Mouse (Mus musculus) thymus, adult 2 months (tissue): ENCODE data around the gene Rundc3a. TPM values are rescaled to one million over a fixed set of nuclear protein-coding genes. Genes with fewer than 3 reads are reported as not detected.

Experiments used
- DNase-seq: peaks from one replicate; pipeline ENCODE4 v3.0.0; 2021
- H3K27ac ChIP-seq: fragments of 200-500 bp; 2 replicates; pipeline ENCODE4 v1.5.1; 2012; ENCODE audit warnings: low read length, control low read depth; ENCODE audit not compliant: control insufficient read depth, insufficient read depth
- H3K27me3 ChIP-seq: fragments of 200-500 bp; 2 replicates; pipeline ENCODE4 v1.6.1; 2012; ENCODE audit warnings: mild to moderate bottlenecking, low read length, moderate library complexity, mixed read lengths; ENCODE audit not compliant: control insufficient read depth, insufficient read depth
- H3K36me3 ChIP-seq: fragments of 200-500 bp; 2 replicates; pipeline ENCODE4 v1.6.1; 2012; ENCODE audit warnings: mild to moderate bottlenecking, low read length, moderate library complexity; ENCODE audit not compliant: control insufficient read depth, insufficient read depth
- H3K4me1 ChIP-seq: fragments of 200-500 bp; replicated peaks from 2 replicates; pipeline ENCODE4 v1.6.1; 2012; ENCODE audit warnings: low read length; ENCODE audit not compliant: control insufficient read depth, insufficient read depth
- H3K4me3 ChIP-seq: fragments of 200-500 bp; 2 replicates; pipeline ENCODE4 v1.5.1; 2012; ENCODE audit warnings: mild to moderate bottlenecking, low read length, control low read depth, moderate library complexity; ENCODE audit not compliant: control insufficient read depth, insufficient read depth
- CTCF ChIP-seq: fragments of 200-500 bp; IDR thresholded peaks from 2 replicates; pipeline ENCODE4 v1.5.1; 2012; ENCODE audit warnings: mild to moderate bottlenecking, control low read depth, low read length, moderate library complexity, borderline replicate concordance; ENCODE audit not compliant: control insufficient read depth, poor library complexity, insufficient read depth; ENCODE audit errors: extremely low read depth
- POLR2A ChIP-seq: fragments of 200-500 bp; IDR thresholded peaks from 2 replicates; pipeline ENCODE4 v1.6.1; 2012; ENCODE audit warnings: mild to moderate bottlenecking, low read length, control low read depth, moderate library complexity; ENCODE audit not compliant: control insufficient read depth, poor library complexity, insufficient read depth; ENCODE audit errors: extremely low read depth
- WGBS: fragments of 180-500 bp; shearing (Covaris S2); methylation state at CpG from one replicate; pipeline ENCODE4 v1.1.7; 2018; 5-methylcytosine and 5-hydroxymethylcytosine counted together
- polyA plus RNA-seq: library from polyadenylated mRNA; depleted of rRNA; stranded (reverse); fragments of >200 nt; gene quantifications from 2 replicates; pipeline ENCODE4 v1.2.3, GENCODE M21; 2012

The Rundc3a gene
- polyA plus RNA-seq, 1 experiment, result 8.1 TPM

DNA sequence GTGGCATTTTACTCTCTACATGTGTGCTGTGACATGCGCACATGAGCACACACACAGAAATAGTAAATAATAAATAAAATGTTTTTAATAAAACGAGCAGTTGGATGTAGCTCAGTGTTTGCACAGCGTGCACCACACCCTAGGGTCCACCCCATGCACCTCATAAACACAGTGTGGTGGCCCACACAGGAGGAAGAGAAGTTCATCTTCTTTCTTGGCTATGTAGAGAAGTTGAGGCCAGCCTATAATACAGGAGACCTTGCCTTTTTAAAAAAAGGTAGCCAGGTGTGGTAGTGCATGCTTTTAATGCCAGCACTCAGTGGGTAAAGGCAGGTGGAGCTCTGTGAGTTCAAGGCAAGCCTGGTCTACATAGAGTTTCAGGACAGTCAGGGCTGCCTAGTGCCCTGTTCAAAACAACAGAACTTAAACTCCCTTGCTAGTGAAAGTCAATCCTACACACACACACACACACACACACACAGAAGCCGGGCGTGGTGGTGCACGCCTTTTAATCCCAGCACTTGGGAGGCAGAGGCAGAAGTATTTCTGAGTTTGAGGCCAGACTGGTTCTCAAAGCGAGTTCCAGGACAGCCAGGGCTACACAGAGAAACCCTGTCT lies 19.0 kb upstream of the Rundc3a start:
- no peak for DNase-seq
- TF ChIP-seq POLR2A, result no peak
- TF ChIP-seq CTCF, result no peak
- no peaks in the 10 kb centered on the region for H3K4me1 ChIP-seq
- peaks cover 3% of the 10 kb centered on the region; the same call in 1 of the 2 replicates for H3K27me3 ChIP-seq
- H3K36me3 ChIP-seq, result no peaks in the 10 kb centered on the region
- H3K4me3 ChIP-seq, result no peak overlapping the region
- no peak overlapping the region for H3K27ac ChIP-seq
- WGBS, result 83% methylated on average over 7 of the region's 7 CpGs

DNA sequence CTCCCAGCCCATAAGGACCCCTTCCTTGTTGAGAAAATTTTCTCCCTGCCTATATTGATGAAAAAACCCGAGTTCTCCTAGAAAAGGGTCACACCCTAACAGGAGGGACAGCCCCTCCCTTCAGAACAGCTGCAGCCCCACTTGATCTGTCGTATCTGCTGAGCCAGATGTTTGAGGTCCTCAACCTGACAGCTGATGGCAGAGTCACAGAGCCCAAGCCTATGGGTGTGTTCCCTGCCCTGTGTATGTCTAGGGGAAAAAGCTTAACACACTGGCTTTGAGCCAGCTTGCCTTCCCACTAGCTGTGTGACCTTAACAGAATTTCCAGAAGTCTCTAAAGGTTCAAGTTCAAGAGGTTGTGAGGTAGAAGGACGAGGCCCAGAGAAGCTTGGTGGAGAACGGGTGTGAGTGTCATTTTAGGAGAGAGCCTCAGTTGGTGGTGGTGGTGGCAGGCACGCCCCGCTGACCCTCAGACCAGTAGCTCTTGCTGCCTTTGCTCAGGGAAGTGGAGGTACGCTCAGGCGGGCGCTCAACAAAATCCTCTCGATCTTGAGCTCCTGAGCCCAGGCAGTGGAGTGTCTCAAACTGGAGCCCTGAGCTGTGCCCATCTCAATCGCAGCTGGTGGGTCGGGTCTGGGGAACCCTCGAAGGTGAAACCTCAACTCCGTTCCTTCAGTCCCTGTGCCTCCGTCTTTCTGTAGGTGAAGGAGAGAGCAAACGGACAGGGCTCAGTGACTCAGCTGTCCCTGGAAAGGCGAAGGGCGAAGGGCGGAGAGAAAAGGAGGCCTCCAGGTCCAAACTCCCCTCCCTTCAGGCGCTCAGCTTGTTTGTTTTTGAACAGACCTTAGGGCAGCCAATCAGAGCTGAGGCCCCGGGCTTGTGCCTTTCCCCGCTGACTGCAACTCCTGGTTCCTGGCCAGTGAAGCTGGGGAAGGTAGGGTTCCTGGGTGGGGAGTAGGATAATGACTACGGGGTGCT lies 17.7 kb upstream of the Rundc3a start:
- H3K36me3 ChIP-seq, result no peaks in the 10 kb centered on the region
- H3K4me1 ChIP-seq, result no peaks in the 10 kb centered on the region
- no peak for DNase-seq
- WGBS, result 11% methylated on average over 23 of the region's 23 CpGs
- H3K27me3 ChIP-seq, result peaks cover 3% of the 10 kb centered on the region; the same call in 1 of the 2 replicates
- TF ChIP-seq POLR2A (no peak), CTCF (no peak)
- H3K27ac ChIP-seq, result no peak overlapping the region
- H3K4me3 ChIP-seq, result no peak overlapping the region

DNA sequence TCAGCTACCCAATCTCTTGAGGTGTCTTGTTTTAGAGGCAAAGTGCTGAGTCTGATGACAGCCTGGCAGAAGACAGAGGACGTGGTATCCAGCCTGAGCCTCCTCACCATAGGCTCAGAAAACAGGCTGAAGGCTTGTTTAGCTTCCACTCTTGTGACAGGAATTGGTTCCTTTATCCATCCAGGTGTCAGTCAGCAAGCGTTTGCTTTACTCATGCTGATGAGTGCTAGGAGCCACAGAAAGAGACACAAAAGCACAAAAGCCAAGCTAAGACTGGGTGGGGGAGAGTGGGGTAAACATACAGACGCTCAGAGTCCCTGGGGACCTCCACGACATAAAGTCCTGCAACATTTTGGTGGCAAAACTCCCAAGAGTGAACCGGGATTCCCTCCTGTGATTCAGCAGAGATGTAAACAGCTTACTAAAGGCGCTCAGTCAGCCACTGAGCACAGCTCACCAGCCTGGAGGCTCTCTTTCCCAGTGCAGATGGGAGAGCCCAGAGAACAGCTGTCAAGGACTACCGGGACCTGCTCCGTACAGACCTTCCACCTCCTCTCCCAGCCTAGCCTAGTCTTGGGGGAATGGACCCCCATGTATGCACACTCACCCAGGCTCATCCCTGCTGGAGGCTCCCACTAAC lies 16.9 kb upstream of the Rundc3a start:
- WGBS, result 54% methylated on average over 8 of the region's 8 CpGs
- Histone ChIP-seq H3K27ac (no peak overlapping the region), H3K4me1 (no peaks in the 10 kb centered on the region), H3K4me3 (no peak overlapping the region), H3K36me3 (no peaks in the 10 kb centered on the region), H3K27me3 (peaks cover 3% of the 10 kb centered on the region; the same call in 1 of the 2 replicates)
- TF ChIP-seq POLR2A (no peak), CTCF (no peak)
- no peak for DNase-seq

DNA sequence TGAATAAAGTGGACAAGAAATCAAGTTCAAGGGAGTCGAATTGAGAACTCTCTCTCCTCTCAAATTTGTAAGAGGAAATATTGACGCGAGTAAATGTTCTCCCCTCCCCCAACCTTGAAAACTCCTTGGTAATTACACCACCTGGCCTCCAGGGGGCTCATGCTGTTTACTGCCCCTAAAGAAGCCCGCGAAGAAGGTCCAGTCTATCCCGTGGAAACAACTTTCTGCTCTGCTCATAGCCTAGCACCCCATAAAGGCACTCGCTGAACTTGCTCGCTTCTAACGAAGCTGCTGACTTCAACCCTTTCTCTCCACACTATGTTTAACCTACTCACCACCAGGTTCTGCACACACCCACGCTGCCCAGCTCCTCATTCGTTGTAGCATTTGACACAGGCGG lies 16.0 kb upstream of the Rundc3a start:
- no peak overlapping the region for H3K4me3 ChIP-seq
- 61% methylated on average over 12 of the region's 12 CpGs for WGBS
- TF ChIP-seq CTCF (no peak), POLR2A (no peak)
- H3K27ac ChIP-seq, result no peak overlapping the region
- no peaks in the 10 kb centered on the region for H3K36me3 ChIP-seq
- DNase-seq, result peak; percentile 6
- H3K27me3 ChIP-seq, result peaks cover 3% of the 10 kb centered on the region; the same call in 1 of the 2 replicates
- no peaks in the 10 kb centered on the region for H3K4me1 ChIP-seq

DNA sequence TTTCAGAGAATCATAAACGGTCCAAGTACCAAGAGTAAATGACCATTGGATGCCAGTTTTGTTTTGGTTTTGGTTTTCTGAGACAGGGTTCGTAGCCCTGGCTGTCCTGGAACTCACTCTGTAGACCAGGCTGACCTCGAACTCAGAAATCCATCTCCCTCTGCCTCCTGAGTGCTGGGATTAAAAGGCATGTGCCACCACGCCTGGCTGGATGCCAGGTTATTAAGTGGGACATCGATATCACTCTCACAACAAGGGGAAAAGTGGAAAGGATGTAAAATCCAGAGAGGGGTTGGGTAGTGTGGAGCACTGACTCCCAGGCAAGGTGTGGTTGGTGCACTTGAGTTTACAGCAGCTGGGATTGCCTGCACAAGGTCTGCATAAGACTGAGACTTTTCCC lies 13.1 kb upstream of the Rundc3a start:
- whole genome bisulfite sequencing, result 81% methylated on average over 5 of the region's 5 CpGs
- Histone ChIP-seq H3K36me3 (no peaks in the 10 kb centered on the region), H3K4me3 (no peak overlapping the region)

DNA sequence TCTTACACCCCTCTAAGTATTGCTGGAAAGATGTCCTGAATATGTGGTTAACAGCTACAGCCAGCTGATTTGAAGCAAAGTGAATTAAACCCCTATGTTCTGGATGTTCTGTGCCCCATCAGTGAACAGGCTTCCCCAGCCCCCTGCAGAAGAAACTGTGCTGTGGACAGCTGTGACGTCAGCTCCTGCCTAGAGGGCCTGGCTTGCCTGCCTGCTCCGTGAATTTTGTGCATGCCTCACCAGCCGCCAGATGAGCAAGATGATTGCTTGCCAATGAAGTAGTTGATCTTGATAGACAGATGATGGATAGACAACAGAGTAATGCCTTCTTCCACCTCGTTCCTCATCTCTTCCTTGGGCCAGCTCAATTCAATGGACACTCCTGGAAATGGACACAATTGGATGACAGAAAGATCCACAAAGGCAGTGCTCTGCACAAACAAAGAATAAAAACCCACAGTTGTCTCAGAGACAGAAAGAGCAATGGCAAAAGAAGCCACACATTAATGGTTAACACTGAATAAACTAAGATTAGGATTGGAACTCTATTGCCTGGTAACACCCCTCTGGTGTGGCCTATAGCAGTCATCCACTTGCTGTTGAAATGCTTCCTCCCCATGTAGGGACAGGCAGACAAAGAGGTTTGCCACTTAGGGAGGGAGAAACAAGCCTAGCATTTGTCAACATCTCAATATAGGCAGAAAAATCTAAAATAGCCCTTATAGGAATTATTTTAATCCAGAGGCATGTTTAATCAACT lies 11.7 kb upstream of the Rundc3a start:
- Histone ChIP-seq H3K4me3 (no peak overlapping the region), H3K27ac (no peak overlapping the region), H3K4me1 (no peaks in the 10 kb centered on the region), H3K27me3 (no peaks in the 10 kb centered on the region), H3K36me3 (no peaks in the 10 kb centered on the region)
- no peak for DNase-seq
- no peak for TF ChIP-seq CTCF
- no peak for TF ChIP-seq POLR2A
- 78% methylated on average over 4 of the region's 4 CpGs for WGBS

More for the DNA sequence above, 13.1 kb upstream of the Rundc3a start:
- TF ChIP-seq CTCF, result no peak
- no peak for TF ChIP-seq POLR2A
- no peaks in the 10 kb centered on the region for H3K4me1 ChIP-seq
- H3K27me3 ChIP-seq, result no peaks in the 10 kb centered on the region; the same call in 1 of the 2 replicates
- H3K27ac ChIP-seq, result no peak overlapping the region
- no peak for DNase-seq
